Mouse (Mus musculus) left cerebral cortex, adult 9 months (tissue): Measurements from ENCODE around the gene 6030458C11Rik.
"Not testable (repeated sequence)": the region's sequence is repeated elsewhere in the genome, so short reads cannot be mapped to it uniquely, and the experiment has no call there.

Experiments
- DNase-seq, 2 experiments: peaks; one replicate each; pipeline ENCODE4 v3.0.0; 2022; ENCODE audit warnings: low spot score in 2 of 2

The 6030458C11Rik gene

DNA sequence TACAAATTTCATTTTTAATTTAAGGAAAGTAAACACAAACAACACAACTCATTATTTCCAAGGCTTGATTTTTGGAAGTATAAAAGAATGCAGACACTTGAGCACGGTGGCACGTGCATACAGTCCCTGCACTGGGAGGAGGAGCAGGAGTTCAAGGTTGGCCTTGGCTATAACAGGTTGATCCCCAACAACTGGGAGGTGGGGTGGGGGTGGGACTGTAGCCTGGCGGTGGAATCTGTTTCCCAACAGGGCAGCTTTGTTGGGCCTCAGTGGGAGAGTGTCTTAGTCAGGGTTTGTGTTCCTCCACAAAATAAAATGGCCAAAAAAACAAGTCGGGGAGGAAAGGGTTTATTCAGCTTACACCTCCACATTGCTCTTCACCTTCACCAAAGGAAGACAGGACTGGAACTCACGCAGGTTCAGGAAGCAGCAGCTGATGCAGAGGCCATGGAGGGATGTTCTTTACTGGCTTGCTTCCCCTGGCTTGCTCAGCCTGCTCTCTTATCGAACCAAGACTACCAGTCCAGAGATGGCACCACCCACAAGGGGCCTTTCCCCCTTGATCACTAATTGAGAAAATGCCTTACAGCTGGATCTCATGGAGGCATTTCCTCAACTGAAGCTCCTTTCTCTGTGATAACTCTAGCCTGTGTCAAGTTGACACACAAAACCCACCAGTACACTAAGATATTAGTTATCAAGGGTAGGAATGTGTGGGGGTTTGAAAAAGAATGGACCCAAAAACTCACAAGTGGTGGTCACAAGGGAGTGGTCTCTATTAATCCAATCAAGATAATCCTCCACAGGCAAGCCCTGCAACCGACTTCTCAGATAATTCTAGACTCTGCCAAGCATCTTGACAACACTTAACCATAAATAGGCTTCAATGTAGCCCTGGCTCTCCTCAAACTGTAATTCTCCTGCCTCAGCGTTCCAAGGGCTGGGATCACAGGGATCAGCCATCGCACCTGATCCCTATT, 1.7 kb downstream of the 6030458C11Rik start:
- no peak for DNase-seq

DNA sequence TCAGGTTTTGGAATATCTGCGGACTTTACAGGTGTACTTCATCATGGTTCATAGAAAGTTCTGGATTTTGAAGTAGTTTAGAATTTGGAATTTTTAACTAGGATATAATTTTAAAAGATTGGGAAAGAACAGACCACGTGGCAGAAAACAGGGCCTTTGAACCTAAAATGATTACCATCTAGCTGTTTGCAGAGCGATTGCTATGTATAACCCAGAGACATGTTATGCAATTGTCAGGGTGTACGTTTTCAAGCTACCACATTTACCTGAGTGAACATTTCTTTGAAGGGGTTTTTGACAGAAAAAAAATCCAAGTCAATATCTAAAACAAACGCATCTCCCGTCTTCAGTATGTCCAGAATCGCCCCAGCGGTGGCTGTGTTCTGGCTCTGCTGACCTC, 6.9 kb downstream of the 6030458C11Rik start:
- DNase-seq = no peak

DNA sequence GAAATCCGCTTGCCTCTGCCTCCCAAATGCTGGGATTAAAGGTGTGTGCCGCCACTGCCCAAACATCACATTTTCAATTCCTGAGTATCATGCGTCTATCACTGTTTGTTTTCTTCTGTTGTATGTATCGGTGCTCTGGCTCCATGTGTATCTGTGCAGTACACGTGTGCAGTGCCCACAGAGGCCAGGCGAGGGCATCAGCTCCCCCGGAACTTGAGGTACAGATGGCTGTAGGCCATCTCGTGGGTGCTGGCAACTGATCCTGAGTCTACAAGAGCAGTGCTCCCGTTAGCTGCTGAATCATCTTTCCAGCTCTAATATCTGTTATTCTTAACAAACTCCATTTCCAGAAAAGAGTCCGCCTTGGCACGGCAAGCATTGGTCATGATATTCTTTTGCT, 11.8 kb downstream of the 6030458C11Rik start:
- no peak for DNase-seq

DNA sequence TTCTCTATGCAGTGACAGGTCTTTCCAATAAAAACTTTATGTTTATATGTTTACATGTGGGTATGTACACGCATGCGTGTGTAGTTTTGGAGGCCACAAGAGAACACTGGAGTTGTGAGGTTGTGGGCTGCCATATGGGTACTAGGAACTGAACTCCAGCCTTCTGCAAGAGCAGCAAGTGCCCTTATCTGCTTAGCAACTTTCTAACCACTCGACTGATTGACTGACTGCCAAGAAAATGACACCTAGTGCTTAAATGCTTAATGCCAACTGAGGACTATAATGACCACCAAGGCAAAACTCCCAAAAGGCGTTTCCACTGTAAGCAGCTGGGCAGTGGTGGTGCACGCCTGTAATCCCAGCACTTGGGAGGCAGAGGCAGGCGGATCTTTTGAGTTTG, 15.1 kb downstream of the 6030458C11Rik start:
- DNase-seq = no peak

DNA sequence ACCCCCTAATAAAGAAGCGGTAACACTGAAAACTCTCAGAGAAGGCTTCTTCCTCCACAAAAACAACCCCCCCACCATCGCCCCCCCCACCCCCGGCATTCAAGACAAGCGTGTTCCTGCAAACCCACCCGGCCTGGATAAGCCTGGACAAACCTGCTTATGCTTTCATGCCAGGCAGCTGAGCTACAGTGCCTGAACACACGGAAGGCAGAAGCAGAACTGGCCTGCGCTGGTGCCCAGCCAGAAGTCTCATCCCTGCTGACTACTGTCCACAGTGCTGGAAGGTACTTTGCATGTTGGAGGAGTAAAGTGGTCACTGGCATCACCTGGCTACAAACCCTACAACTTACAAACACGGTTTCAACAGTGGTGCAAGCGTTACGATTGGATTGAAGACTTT, 17.4 kb downstream of the 6030458C11Rik start:
- no peak for DNase-seq

DNA sequence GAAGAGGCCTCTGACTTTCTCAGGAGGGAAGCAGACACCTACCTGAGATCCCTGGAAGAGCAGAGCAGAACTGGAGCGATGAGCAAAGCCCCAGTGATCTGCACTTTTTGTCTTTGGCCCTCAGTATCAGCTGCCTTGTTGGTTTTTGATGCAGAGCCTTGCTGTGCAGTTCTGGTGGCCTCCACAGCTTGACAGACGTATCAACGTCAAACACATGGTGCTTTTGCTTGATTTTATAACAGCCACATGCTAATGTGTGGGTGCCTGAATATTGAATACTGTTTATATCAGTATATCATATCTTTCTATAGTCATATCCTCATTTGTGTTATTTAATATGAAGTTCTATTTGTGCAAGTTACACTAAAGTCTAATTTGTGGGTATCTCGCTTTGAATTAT, 19.4 kb downstream of the 6030458C11Rik start:
- DNase-seq = no peak

DNA sequence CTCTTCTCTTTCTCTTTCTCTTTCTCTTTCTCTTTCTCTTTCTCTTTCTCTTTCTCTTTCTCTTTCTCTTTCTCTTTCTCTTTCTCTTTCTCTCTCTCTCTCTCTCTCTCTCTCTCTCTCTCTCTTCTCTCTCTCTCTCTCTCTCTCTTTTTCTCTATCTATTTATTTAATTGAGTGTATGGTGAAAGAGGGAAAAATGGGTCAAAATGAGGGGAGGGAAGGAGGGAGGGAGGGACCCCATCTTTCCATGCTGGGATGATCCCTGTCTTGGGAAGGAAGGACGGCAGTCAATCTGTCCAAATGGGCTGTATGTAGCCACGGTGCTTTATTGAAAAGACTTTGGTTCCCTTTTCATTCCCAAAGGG, 23.3 kb downstream of the 6030458C11Rik start:
- DNase-seq = not testable (repeated sequence)

DNA sequence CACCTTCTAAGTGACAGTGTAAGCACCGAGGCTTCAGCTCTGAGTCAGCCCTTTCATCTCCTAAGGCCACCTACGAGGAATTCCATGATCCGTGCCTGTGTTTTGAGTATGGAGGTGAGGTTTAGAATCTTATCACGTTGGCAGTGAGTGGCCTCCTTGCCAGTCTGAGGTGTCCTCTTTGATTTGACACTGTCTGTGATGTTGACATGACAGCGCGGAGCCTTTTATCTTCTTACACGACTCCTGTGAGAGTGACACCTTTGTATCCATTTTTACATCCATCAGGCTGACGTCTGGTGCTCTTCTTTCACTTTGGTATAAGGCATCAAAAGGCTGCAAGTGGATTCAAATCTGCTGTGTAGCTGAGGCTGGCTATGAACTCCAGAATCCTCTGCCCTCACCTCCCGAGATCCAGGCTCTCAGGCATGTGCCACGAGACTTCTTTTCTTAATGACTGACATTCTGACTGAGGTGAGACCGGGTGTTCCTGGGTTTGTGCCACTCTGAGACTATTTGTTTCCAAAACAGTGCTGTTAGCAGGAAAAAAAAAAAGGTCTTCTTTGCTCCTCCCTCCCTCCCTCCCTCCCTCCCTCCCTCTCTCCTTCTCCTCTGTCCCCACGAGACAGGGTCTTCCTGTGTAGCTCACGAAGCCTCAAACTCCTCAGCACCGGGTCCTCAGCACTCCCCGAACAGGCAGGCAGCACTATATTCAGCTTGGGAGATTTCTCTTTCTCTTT, 23.9 kb downstream of the 6030458C11Rik start:
- DNase-seq = no peak

DNA sequence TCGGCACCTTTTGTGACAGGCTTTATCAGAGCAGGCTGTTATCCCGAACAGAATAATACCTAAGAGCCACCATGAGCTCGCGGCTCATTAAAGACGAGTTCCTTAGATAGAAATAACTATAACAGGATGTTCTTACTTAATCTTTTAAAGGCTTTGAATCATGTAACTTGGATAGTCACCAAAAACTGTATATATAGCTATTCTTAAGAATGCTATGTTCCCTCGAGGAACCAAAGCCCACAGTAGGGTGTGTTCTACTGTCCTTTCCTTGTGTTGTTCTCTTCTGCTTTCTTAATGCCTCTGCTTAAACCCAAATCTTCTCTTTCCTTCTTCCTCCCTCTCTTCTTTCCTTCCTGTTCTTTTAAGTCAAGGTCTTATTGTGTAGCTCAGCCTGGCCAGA, 26.4 kb downstream of the 6030458C11Rik start:
- DNase-seq = no peak

DNA sequence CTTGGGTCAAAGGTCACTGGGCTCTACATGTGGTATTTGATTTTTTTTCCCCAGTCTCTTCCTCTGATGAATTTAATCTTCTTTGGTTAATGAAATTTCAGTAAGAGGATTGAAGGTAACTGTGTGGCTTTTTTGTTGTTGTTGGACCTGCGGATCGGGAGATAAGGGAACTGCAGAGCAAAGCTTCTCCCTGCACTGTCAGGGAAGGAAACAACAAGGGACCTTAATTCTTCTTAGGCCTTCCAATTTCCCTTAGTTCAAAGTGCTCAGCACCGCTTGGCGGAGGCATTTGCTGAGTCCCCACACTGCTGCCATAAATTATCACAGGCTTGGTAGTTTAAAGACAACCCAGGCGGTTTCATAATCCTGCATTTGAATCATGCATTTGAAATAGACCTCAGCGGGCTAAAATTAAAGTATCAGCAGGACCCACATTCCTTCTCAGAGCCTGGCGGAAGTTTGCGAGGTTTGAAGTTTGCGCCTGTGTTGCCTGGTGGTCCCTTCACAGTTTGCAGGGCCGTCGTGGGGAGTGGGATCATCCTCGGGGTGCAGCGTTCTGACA, 28.5 kb downstream of the 6030458C11Rik start:
- DNase-seq = peak in 1 of 2 experiments; percentile 43

DNA sequence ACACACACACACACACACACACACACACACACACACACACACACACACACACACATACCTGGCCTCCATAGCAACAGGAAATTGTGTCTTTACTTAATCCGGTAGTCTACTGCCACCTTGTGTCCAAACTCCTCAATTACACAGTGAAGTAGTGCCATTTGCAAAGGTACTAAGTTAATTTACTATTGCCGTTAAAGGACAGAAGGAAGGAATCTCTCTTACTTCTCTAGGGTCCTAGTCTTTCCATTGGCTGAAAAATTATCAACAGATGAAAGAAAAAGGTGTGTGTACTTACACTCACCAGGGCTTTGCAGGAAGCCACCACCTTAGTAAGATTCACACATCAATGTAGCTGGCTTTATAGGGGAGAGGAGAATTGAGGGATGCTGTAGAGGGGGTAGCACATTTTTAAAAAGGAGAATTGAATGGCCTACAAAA, 29.0 kb downstream of the 6030458C11Rik start:
- DNase-seq = peak in 1 of 2 experiments; percentile 82

DNA sequence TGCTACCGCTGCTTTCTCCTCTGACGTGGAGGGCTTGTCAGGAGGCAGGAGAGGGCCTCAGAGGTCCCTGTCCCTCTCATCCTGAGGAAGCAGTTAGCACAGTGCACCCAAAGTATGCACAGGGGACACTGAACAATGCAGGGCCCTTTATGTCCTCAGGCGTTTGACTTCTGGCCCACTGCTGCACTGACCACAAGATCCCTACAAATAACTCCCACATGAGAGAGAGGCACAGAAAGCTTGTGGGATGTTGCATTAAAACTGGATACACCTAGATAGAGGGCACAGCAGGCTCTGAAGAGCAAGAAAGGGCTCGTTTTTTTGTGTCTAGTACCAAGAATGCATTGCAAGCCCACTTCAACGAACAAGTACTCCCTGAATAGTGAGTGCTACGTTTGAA, 30.1 kb downstream of the 6030458C11Rik start:
- DNase-seq = no peak

DNA sequence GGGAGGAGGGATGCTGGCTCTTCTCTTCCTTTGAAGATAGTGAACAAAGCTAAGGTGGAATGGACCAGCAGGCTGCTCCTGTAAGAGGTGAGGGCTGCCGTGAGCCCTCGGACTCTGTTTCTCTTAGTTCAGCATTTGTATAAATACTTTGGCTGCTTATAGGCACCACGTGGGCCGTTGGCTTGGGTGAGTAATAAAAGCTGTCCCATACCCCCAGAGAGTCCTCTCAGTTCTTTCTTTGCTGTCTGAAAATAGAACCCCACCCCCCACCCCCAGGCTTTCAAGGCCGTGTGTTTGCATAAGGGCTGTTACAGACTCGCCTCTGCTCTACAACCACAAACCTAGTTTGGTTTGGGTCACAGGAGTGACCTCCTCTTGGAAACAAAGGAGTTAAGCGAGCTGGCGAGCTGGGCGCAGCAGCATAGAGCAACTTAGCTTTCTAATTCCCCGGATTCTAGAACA, 35.0 kb downstream of the 6030458C11Rik start:
- no peak for DNase-seq

DNA sequence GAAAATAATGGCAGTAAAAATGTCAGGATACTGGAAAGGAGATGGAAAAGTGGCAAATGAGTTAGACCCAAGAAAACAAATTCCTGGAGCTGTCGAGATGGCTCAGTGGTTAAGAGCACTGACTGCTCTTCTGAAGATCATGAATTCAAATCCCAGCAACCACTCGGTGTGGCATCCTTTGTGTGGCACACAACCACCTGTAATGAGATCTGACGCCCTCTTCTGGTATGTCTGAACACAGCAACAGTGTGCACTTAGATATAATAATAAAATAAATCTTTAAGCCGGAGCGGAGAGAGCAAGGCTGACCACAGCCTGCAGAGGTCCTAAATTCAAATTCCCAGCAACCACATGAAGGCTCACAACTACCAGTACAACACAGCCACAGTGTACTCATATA, 35.9 kb downstream of the 6030458C11Rik start:
- DNase-seq = no peak

DNA sequence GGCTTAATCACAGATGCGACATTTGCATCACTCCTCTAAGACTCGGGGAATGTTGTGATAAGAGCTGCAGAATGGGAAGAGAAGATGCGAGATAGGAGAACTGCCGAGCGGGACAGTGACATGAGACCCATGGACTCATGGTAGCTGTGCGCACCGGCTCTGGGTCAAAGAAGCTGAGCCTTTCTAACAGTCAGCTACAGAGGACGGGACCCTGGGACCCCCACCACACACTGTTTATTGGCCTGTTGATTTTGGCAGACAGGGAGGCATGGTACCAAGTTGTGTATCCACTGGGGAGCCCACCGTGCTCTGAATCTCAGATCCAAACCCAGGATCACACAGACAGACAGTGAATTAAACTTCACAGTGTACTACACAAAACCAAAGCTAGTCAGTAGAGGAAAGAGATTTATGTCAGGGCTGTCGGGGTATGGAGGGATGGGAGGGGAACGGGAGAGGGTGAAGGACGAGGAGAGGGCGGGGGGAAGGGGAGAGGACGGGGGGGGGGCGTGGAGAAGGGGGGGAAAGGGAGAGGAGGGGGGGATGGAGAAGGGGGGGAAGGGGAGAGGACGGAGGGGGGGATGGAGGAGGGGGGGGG, 42.6 kb downstream of the 6030458C11Rik start:
- no peak for DNase-seq

DNA sequence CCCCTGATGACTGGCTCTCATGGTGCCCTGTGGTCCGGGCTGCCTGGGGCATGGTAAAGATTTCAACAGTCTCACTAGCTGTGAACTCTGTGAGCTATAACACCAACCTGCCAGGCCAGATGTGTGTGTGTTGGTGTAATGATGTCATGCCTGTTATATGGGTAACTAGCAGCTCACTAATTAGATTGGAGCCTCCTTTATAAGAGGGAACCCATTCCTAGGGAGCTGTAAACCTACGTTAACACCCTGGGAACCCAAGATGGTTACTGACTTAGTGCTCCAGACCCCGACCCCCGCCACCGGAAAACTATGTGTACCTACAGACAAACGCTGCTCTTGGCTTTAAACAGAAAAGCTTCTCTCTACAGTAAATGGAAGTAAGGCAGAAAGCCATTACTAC, 43.2 kb downstream of the 6030458C11Rik start:
- DNase-seq = no peak

DNA sequence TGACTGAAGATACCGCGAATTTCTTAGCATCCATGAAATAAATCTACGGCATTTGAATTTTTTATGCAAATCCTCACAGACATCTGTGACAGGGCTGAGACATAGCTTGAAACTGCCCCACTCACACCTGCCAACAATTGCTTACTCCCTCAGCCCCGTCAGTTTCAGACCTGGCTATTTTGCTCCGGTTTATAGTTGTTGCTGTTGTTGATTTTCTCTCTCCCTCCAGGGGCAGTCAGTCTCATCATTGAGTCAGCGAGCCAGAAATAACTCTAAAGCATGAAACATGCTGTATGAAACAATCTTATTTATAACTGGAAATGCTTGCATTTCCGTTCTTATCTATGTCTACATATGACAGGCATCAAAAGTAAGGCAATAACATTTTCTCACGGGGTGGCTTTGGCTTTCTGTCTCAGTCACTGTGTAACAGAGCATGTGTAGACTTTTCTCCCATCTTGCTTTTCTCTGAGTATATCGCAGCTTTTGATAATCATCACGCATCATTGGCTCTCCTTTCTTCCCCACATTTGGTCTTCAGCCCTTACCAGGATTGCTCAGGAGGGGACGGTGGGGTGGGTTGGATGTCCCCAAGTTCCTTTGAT, 50.2 kb downstream of the 6030458C11Rik start:
- DNase-seq = no peak

DNA sequence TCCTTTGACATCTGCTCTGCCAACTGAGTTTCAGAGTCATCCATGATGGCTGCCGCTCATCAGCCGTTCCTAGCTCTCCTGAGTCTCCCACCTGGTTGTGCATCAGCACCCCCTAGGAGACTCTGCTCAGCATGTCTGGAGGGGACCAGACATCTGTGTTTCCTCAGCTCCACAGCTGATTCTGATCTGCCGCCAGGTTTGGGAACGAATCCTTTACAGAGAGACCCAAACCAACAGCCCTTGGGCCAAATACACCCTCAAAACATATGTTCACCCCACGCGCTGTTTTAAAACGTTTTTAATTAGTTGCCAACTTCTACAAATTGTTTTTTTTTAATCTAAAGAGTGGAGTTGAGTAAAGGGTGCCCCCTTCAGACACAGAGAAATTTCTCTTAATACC, 53.5 kb downstream of the 6030458C11Rik start:
- peak in 1 of 2 experiments; percentile 52 for DNase-seq

DNA sequence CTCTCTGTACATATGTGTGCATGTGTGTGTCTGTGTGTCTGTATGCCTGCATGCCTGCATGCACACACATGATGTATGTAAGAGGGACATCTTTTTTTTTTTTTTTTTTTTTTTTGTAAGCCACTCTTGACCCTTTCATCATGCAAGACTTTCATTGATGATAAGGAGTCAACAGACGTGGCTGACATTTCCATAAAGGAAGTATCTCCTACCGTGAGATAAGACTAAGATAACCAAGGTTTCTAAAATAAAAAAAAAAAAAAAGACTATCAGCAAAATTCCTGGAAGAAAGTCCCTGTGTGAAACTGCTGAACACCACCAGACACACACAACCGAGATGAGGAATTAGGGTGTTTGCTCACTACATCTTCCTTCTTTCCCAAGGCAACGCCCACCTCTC, 57.6 kb downstream of the 6030458C11Rik start:
- no peak for DNase-seq

DNA sequence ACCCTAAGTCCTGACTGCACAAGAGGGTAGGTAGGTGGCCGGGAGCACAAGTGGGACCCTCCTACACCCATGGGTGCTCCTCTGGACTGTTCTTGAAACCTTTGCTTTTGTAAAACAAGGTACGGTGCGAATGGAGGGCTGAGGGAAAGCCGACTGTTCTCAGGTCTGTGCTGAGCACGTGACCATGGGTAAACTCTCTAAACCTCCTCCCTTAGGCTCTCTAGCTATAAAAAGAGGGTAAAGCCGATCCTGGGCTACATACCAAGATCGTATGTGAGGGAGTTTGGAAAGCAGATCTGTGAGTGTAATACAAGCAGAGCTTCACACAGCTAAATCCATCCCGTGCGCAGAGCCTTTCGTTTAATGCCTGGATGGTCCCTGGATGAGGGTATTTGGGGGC, 61.3 kb downstream of the 6030458C11Rik start:
- DNase-seq = no peak

DNA sequence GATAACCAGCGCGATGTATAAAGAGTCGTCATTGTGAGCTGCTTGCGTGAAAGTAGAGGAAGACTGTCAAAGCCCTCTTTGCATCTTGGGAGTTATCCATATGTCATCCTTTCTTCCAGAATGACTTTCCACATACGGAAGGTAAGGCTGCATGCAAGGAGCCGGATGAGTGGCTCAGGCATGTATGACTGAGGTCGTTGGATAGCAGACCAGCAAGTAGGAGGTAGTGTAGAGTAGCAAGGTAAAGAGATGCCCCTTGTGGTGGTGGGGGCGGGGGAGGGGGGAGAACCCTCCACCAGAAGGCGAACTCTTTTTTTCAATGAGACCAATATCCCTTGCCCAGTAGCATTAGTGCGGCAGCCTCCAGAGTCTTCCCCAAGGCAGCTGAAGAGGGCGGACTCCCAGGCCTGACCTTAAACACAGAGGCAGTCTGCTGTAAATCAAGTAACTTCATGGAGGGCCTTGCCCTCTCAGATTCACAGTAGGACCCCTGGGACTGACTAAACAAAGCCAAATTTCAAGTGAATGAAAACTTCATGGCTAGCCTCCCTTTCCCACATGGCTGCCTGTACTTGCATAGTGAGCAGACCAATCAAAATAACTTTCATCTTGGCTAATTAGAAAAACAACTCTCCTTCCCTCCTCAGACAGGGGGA, 62.1 kb downstream of the 6030458C11Rik start:
- no peak for DNase-seq
